Mouse (Mus musculus) lung, adult 18-20 months (tissue): ENCODE measurements around the gene Gm15155.
"Not testable (repeated sequence)": the region's sequence is repeated elsewhere in the genome, so short reads cannot be mapped to it uniquely, and the experiment has no call there.

Experiments
- DNase-seq, 2 experiments: peaks; one replicate each; pipeline ENCODE4 v3.0.0; 2022; ENCODE audit warnings: mixed read lengths in 2 of 2

Gm15155 gene

GRCm38 (mm10) chrX:156155776-156156175, 531.2 kb downstream of the Gm15155 start:
- DNase-seq: no peak

GRCm38 (mm10) chrX:156171587-156171986, 547.0 kb downstream of the Gm15155 start:
- DNase-seq: no peak

- DNase-seq: not testable (repeated sequence)
Measured at GRCm38 (mm10) chrX:156303806-156304205, 679.3 kb downstream of the Gm15155 start.
